Mouse (Mus musculus): Measurements from ENCODE around the gene Atp2b4.

Atp2b4 gene

GRCm38 (mm10) chr1:133797979-133798820 is 2.6 kb downstream of the Atp2b4 start:
- DNase-seq (ENCODE audit: low read depth): no peak

DNA sequence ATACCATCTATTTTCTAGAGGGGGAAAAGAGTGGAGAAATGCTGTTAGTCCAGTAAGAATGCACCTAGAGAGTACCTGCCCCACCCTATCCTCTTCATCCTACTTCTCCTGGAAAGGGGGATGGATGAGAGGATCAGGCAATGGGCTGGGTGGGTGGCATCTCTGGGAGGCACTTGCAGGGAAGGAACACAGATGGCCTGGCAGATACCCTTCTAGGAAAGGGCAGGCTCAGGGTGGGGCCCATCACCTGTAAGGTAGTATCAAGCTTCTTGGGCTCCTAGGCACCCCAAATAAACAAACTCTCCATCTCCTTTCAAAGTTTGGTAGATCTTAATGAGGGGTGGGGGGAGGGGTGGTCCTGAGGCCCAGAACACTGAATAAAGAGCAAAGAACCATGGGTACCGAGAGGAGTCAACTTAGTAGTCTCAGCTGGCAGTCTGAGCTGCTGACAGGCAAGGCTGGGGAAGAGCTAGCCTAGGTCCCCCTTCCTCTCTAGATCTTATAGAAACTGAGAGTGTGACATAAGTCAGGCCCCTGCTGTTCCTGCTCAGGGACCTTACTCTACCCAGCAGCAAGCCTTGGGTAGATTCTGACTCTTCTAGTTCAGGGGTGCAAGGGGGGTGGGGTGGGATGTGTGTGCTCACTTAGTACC is 3.4 kb downstream of the Atp2b4 start:
- no peak for DNase-seq (ENCODE audit: low read depth)

DNA sequence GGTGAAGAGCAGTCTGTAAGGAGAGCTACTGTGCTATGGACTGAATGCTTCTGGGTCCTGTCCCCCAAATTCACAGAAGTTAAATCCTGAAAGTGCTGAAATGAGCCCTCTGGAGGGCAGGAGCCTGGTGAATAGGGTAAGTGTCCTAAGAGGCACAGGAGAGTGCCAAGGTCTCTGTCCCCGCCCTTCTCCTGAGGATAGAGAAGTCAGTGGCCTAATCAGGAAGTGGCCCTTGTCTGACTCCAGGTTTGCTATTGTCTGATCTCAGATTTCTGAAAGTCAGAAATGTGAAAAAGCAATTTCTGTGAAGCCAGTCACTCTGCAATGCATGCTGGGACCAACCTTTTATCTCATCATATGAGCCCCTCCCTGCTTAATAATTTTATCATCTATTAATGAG is 7.2 kb downstream of the Atp2b4 start:
- DNase-seq (ENCODE audit: low read depth): no peak

- DNase-seq (ENCODE audit: low read depth): no peak
Observed at GRCm38 (mm10) chr1:133790011-133790410, 10.8 kb downstream of the Atp2b4 start.

DNA sequence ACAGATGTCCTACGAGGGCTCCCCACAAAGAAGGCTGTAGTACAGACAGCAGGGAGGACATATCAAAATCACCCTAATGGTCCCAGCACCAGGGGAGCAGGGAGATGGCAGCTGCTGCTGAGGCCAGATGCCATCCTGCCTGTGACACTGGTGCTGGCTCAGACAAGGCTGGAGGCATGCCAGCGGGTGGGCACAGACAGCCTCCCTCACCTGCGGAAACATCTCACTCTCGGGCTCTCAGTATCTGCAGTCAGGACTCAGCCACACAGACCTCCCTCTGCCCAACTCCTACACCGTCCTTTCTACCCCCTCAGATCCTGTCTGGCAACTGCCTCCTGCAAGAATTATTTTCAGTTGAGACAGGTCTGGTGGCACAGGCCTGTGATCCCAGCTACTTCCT is 12.0 kb downstream of the Atp2b4 start:
- DNase-seq (ENCODE audit: low read depth): no peak

DNA sequence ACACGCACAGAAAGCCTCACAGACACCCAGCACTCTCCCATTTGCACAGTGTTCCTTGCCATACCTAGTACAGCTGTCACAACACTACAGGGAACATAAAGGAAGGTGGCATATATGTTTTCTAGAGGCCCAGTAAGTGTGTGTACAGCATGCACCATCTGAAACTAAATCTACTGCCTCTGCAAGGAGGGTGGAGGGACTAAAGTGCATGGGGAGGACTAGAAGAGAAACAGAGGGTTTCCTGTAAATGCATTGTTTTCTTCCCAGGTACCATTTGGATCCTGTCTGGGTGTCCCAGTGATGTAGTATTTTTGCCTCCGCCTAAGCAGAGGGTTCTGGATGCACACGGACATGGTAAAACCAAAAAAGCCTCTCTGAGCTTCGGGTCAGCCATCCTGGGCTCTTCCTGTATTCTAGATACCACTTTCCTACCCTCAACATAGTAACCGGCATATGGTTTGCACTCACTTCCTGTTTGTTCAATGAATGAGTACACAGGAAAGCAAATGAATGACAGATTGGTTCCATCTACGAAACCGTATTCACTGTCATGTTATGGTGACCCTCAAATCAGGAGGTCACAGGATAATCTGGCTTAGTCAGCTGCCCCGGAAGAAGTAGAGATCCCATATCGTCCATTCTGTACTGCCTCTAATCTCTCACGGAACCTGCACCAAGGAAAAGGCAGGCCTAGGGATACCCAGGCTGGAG is 13.2 kb downstream of the Atp2b4 start:
- no peak for DNase-seq (ENCODE audit: low read depth)

GRCm38 (mm10) chr1:133784621-133785020 is 16.2 kb downstream of the Atp2b4 start:
- no peak for DNase-seq (ENCODE audit: low read depth)

DNA sequence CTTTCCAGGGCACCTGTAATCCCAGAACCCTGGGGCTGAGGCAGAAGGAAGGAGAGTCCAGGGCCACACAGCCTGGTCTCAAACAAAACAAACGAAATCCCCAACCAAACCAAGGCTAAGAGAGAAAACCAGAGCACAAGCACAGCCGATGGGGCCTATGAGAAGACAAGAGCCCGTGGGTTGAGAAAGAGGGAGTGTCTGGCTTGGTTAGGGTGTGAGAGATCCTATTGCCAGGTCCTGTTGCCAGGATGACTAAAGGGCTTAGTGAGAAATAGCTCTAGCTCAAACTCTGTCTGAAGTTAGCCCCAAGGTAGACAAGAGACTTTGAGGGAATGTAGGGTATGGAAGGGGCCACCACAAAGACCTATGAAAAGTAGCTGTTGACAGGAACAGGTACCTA is 19.3 kb downstream of the Atp2b4 start:
- no peak for DNase-seq (ENCODE audit: low read depth)

- no peak for DNase-seq (ENCODE audit: low read depth)
Observed at GRCm38 (mm10) chr1:133779043-133779442, 21.8 kb downstream of the Atp2b4 start.

GRCm38 (mm10) chr1:133777651-133778231 is 23.1 kb downstream of the Atp2b4 start:
- no peak for DNase-seq (ENCODE audit: low read depth)

DNA sequence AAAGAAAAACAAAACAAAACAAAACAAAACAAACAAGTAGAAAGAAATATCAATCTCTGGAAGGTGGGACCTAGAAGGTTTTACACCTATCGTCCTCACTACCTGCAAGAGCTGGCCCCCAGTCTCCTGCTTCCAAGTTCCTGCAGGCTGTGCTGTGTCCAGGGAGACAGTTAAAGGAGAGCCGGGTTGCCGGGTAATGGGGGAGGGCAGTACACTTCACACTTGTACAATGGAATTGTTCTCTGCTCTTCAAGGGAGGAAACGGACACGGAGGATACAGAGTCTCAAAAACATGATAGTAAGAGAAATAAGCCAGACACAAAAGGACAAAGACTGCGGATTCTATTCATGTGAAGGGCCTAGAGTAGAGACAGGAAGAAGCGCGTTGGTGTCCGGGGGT is 28.3 kb downstream of the Atp2b4 start:
- DNase-seq (ENCODE audit: low read depth): no peak

DNA sequence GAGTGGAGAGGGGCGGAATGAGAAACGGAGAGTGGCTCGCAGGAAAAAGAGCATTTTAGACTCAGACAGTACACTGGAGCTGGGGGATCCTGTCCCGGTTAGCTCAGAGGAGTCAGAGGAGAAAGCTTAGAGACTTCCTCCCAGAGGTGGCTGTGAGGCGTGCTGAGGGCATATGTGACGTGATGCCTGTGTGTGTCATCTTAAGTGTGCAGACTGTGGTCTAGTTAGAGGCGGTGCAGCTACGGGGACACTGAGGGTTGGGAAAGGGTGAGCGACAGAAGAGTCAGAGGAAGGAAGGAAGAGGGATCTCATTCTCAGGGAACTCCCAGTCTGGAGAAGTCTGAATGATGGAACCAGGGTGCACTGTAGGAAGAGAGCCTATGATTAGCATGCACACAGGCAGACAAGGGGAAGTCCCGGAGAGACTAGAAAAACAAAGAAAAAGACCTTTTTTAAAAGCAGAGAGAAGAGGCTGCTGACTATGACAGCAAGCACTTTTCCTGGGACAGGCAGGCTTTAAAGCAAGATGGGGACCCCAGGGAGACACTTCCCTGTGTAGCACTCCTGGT is 28.9 kb downstream of the Atp2b4 start:
- no peak for DNase-seq (ENCODE audit: low read depth)

- no peak for DNase-seq (ENCODE audit: low read depth)
Observed at GRCm38 (mm10) chr1:133767994-133768393, 32.8 kb downstream of the Atp2b4 start.

GRCm38 (mm10) chr1:133766901-133767529 is 33.8 kb downstream of the Atp2b4 start:
- DNase-seq (ENCODE audit: low read depth): no peak

- DNase-seq (ENCODE audit: low read depth): no peak
Observed at GRCm38 (mm10) chr1:133765376-133765775, 35.5 kb downstream of the Atp2b4 start.

- DNase-seq (ENCODE audit: low read depth): no peak
Observed at GRCm38 (mm10) chr1:133762946-133763422, 37.9 kb downstream of the Atp2b4 start.

- no peak for DNase-seq (ENCODE audit: low read depth)
Observed at GRCm38 (mm10) chr1:133761278-133761677, 39.6 kb downstream of the Atp2b4 start.

- DNase-seq (ENCODE audit: low read depth): peak; percentile 36
Observed at GRCm38 (mm10) chr1:133754317-133754868, 46.4 kb downstream of the Atp2b4 start.

- DNase-seq (ENCODE audit: low read depth): no peak
Observed at GRCm38 (mm10) chr1:133753325-133753724, 47.5 kb downstream of the Atp2b4 start.

DNA sequence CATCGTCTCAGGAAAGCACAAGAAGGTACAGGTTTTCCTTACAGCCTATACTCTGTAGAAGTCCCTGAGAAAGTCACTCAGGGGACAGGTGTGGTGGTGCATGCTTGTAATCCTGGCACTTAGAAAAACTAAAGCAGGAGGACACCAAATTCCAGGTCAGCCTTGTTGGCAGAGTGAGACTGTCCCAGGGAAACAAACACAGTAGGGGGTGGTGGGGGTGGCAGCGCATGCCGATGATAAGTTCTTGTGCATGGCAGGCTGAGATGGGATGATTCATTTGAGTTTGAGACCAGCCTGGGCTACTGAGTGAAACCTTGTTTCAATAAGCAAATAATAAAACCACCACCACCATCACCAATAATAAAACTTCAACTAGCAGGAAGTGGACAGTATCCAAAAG is 49.2 kb downstream of the Atp2b4 start:
- no peak for DNase-seq (ENCODE audit: low read depth)

GRCm38 (mm10) chr1:133749954-133750353 is 50.9 kb downstream of the Atp2b4 start:
- no peak for DNase-seq (ENCODE audit: low read depth)

Data from c-Kit-positive CD71-negative TER-119-negative erythroid progenitor cells, embryonic 14.5 days (primary cell).